Mouse (Mus musculus): ENCODE results near the gene Atp2b4. TPM values are rescaled to one million over a fixed set of nuclear protein-coding genes. Genes with fewer than 3 reads are reported as not detected.

Gene Atp2b4
- total and polyA plus RNA-seq, 3 experiments, result 34.0 to 278 (median 85.7) TPM

DNA sequence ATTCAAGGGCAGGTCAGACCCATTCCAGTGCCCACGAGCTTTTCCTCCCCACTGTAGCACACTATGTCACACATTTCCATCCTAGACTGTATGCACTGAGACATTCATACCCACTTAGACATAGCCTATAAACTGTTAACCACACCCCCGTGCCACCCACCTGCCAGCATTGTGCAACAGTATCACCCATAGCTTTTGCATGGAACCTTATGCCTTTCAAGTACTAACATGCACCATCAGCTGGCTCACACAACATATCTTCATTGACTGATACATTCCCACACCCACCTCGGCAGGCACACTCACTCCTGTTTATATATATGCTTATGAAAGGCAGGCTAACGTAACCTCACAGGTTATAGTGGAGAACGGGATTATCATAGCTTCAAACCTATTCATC is 902 bp upstream of the Atp2b4 start:
- ATAC-seq (ENCODE audit: extremely low read depth, insufficient number of reproducible peaks, low FRiP score, poor library complexity, severe bottlenecking) (no peak), DNase-seq (ENCODE audit: low spot score) (no peak)
- Histone ChIP-seq H3K27me3 (ENCODE audit: insufficient read depth, low read length) (no peaks in the 10 kb centered on the region), H3K9me3 (replicated peaks) (no peaks in the 10 kb centered on the region), H3K36me3 (replicated peaks) (peaks cover 5% of the 10 kb centered on the region), H3K4me3 (ENCODE audit: low read depth, low read length) (no peak overlapping the region; the same call in 1 of the 2 replicates), H3K4me1 (ENCODE audit: insufficient read depth, low read depth, low read length) (peaks cover 85% of the 10 kb centered on the region)
- no peak for TF ChIP-seq GATA2 (IDR thresholded peaks at IDR 0.05; ENCODE audit: borderline replicate concordance, low read depth, low read length)

DNA sequence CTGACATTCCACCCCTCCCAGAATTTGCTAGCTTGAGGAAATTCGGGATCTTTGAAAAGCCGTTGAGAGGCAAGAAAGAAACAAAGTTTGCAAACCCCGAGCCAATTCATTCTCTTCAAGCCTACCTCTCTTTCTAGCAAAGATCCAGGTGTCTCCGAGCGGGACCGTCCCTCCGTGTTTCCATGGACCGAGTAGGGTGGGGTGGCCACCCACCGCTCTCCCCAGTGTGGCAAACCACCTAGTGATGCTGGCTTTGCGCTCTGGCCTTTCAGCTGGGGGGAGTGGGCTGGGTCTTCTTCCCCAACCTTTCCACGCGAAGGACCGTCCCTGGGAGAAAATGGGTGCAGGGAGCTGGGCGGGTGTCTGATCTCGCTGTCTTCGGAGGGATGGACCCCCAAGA is 329 bp downstream of the Atp2b4 start:
- H3K4me1 ChIP-seq (ENCODE audit: insufficient read depth, low read depth, low read length), result peaks cover 93% of the 10 kb centered on the region
- peak overlapping the region; percentile 78 for H3K4me3 ChIP-seq (ENCODE audit: low read depth, low read length)
- DNase-seq (ENCODE audit: low spot score) (no peak), ATAC-seq (ENCODE audit: extremely low read depth, insufficient number of reproducible peaks, low FRiP score, poor library complexity, severe bottlenecking) (no peak)
- TF ChIP-seq CTCF (IDR thresholded peaks at IDR 0.05; ENCODE audit: low read depth, low read length) (no peak), GATA1 (IDR thresholded peaks at IDR 0.05; ENCODE audit: borderline replicate concordance, low read length) (no peak), POLR2AphosphoS5 (IDR thresholded peaks at IDR 0.05; ENCODE audit: insufficient replicate concordance, low read depth, low read length) (no peak), TAL1 (conservative IDR thresholded peaks at IDR 0.05; ENCODE audit: low read depth, low read length) (no peak), GATA2 (IDR thresholded peaks at IDR 0.05; ENCODE audit: borderline replicate concordance, low read depth, low read length) (no peak)
- peaks cover 18% of the 10 kb centered on the region for H3K36me3 ChIP-seq (replicated peaks)
- no peaks in the 10 kb centered on the region for H3K27me3 ChIP-seq (ENCODE audit: insufficient read depth, low read length)
- H3K9me3 ChIP-seq (replicated peaks), result no peaks in the 10 kb centered on the region

DNA sequence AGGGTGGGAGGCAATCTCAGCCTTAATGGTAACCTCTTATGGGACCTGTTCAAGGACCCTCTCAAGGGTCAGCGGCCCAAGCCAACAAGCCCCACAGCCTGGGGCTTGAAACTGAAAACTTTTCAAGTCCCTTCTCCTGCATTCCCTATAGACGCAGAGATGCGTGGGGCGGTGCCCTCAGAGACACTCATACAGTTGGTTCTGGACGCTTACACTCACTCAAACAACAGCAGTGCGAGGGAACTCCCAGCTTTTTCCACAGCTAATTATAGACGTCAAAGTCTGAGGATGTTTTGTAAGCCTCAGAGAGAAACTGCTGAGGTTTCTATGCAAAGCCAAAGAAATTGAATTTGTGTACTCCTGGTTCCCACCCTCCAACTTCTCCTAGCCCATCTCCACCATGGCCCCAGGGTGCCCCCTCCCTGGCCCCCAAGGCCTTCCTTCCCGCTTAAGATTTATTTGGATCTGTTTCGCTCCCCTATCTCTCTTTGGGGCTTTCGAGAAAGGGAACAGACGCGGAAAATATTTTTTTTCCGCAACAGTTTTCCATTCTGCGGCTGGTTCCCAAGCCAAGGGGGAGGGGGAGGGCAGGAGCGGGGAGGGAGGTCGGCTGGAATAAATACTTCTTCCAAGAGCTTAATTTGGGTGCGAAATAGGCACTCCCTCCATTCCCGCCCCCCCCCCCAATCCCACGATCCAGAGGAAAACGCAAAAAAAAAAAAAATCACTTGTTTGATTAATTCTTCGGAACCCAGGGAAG is 975 bp downstream of the Atp2b4 start:
- peaks cover 93% of the 10 kb centered on the region for H3K4me1 ChIP-seq (ENCODE audit: insufficient read depth, low read depth, low read length)
- no peaks in the 10 kb centered on the region for H3K9me3 ChIP-seq (replicated peaks)
- DNase-seq (ENCODE audit: low spot score) (no peak), ATAC-seq (ENCODE audit: extremely low read depth, insufficient number of reproducible peaks, low FRiP score, poor library complexity, severe bottlenecking) (no peak)
- TF ChIP-seq TAL1 (conservative IDR thresholded peaks at IDR 0.05; ENCODE audit: low read depth, low read length), result no peak
- no peak for TF ChIP-seq POLR2AphosphoS5 (IDR thresholded peaks at IDR 0.05; ENCODE audit: insufficient replicate concordance, low read depth, low read length)
- peaks cover 24% of the 10 kb centered on the region for H3K36me3 ChIP-seq (replicated peaks)
- H3K4me3 ChIP-seq (ENCODE audit: low read depth, low read length), result peak overlapping the region; percentile 78
- no peaks in the 10 kb centered on the region for H3K27me3 ChIP-seq (ENCODE audit: insufficient read depth, low read length)

DNA sequence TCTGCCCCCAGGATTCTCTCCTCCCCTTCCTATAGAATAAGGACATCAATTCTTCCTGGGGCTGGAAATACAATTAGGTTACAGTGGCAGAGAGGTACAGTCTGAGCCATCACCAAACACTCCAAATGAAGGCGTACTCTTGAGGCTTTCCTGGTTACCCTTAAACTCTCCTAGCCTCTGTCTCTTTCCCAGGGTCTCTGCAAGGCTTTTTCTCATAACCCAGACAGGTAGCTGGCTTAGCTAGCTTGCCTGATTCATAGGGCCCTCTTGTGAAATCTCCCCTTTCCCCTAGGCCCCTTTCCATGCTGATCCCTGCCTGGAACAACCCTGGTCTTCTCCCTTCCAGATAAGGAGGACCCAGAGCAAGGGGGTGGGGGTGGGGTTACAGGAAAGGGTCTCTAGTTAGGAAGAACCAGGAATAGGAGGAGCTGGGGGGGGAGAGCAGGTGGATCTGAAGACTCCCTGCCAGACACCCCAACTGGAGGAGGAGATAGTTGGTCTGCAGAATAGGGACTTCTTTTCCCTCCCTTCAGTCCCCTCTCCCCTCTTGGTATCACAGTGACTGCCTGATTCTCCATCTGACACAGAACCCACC is 1.9 kb downstream of the Atp2b4 start:
- no peaks in the 10 kb centered on the region for H3K9me3 ChIP-seq (replicated peaks)
- H3K4me3 ChIP-seq (ENCODE audit: low read depth, low read length), result peak overlapping the region; percentile 78
- H3K27me3 ChIP-seq (ENCODE audit: insufficient read depth, low read length), result no peaks in the 10 kb centered on the region
- peaks cover 93% of the 10 kb centered on the region for H3K4me1 ChIP-seq (ENCODE audit: insufficient read depth, low read depth, low read length)
- no peak for DNase-seq (ENCODE audit: low spot score)
- no peak for ATAC-seq (ENCODE audit: extremely low read depth, insufficient number of reproducible peaks, low FRiP score, poor library complexity, severe bottlenecking)
- no peak for TF ChIP-seq POLR2AphosphoS5 (IDR thresholded peaks at IDR 0.05; ENCODE audit: insufficient replicate concordance, low read depth, low read length)
- no peak for TF ChIP-seq TAL1 (conservative IDR thresholded peaks at IDR 0.05; ENCODE audit: low read depth, low read length)
- no peak for TF ChIP-seq GATA2 (IDR thresholded peaks at IDR 0.05; ENCODE audit: borderline replicate concordance, low read depth, low read length)
- H3K36me3 ChIP-seq (replicated peaks), result peaks cover 29% of the 10 kb centered on the region

DNA sequence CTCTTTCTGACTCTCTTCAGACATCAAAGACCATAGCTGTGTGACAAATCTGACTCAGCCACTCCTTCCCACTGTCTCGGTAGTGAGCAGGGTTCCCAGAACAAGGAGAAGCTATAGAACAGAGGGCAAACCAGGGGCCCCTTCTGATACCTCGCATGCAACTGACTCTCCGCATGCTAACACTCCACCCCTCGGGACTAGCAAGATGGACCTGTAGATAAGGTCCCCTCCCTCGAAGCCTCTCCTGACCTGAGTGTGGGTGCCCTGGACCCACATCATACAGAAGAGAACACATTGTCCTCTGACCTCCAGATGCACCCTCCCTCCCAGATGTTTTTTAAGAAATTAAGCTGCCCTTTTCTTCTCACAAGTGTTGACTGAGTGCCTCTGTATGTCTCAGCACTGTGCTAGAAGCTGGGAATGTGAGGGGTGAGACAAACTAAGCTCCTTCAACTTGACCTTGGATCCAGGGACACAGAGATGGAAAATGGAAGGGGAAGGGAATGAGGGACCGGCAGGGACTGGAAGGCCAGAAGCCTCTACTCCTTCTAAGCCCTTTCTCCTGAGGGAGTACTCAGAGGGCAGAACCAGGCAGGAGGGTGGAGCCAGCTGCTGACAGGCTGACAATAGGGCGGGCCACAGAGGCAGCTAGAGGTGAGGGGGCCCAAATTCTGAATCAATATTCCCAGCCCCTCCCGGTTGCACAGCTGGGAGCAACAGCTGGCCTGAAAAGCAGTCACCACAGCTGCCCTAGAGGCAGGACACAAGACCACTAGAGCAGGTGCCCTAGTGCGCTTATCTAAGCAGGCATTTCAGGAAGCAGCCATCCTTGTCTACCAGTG is 2.6 kb downstream of the Atp2b4 start:
- no peaks in the 10 kb centered on the region for H3K9me3 ChIP-seq (replicated peaks)
- H3K4me1 ChIP-seq (ENCODE audit: insufficient read depth, low read depth, low read length), result peaks cover 93% of the 10 kb centered on the region
- ATAC-seq (ENCODE audit: extremely low read depth, insufficient number of reproducible peaks, low FRiP score, poor library complexity, severe bottlenecking), result peak; percentile 71
- TF ChIP-seq GATA2 (IDR thresholded peaks at IDR 0.05; ENCODE audit: borderline replicate concordance, low read depth, low read length) (peak; percentile 79; the same call in 1 of the 2 replicates), POLR2AphosphoS5 (IDR thresholded peaks at IDR 0.05; ENCODE audit: insufficient replicate concordance, low read depth, low read length) (no peak), TAL1 (conservative IDR thresholded peaks at IDR 0.05; ENCODE audit: low read depth, low read length) (peak; percentile 68)
- H3K27me3 ChIP-seq (ENCODE audit: insufficient read depth, low read length), result no peaks in the 10 kb centered on the region
- H3K4me3 ChIP-seq (ENCODE audit: low read depth, low read length), result peak overlapping the region; percentile 78
- H3K36me3 ChIP-seq (replicated peaks), result peaks cover 35% of the 10 kb centered on the region
- DNase-seq (ENCODE audit: low spot score), result peak; percentile 84

DNA sequence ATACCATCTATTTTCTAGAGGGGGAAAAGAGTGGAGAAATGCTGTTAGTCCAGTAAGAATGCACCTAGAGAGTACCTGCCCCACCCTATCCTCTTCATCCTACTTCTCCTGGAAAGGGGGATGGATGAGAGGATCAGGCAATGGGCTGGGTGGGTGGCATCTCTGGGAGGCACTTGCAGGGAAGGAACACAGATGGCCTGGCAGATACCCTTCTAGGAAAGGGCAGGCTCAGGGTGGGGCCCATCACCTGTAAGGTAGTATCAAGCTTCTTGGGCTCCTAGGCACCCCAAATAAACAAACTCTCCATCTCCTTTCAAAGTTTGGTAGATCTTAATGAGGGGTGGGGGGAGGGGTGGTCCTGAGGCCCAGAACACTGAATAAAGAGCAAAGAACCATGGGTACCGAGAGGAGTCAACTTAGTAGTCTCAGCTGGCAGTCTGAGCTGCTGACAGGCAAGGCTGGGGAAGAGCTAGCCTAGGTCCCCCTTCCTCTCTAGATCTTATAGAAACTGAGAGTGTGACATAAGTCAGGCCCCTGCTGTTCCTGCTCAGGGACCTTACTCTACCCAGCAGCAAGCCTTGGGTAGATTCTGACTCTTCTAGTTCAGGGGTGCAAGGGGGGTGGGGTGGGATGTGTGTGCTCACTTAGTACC is 3.4 kb downstream of the Atp2b4 start:
- H3K36me3 ChIP-seq (replicated peaks), result peaks cover 42% of the 10 kb centered on the region
- 0 out of 2 replicates have a peak, but pooled peaks have one; percentile 0 for ATAC-seq (ENCODE audit: extremely low read depth, insufficient number of reproducible peaks, low FRiP score, poor library complexity, severe bottlenecking)
- H3K4me3 ChIP-seq (ENCODE audit: low read depth, low read length), result peak overlapping the region; percentile 78; the same call in 1 of the 2 replicates
- H3K9me3 ChIP-seq (replicated peaks), result no peaks in the 10 kb centered on the region
- no peaks in the 10 kb centered on the region for H3K27me3 ChIP-seq (ENCODE audit: insufficient read depth, low read length)
- DNase-seq (ENCODE audit: low spot score), result peak; percentile 46
- peaks cover 91% of the 10 kb centered on the region for H3K4me1 ChIP-seq (ENCODE audit: insufficient read depth, low read depth, low read length)
- TF ChIP-seq TAL1 (conservative IDR thresholded peaks at IDR 0.05; ENCODE audit: low read depth, low read length) (no peak), GATA1 (IDR thresholded peaks at IDR 0.05; ENCODE audit: borderline replicate concordance, low read length) (no peak), GATA2 (IDR thresholded peaks at IDR 0.05; ENCODE audit: borderline replicate concordance, low read depth, low read length) (no peak), CTCF (IDR thresholded peaks at IDR 0.05; ENCODE audit: low read depth, low read length) (no peak), POLR2AphosphoS5 (IDR thresholded peaks at IDR 0.05; ENCODE audit: insufficient replicate concordance, low read depth, low read length) (no peak)

Data from G1E (cell line).